Mouse (Mus musculus): ENCODE measurements around the gene Cwh43. TPM values are rescaled to one million over a fixed set of nuclear protein-coding genes. Genes with fewer than 3 reads are reported as not detected.
"Not testable (repeated sequence)": the region's sequence is repeated elsewhere in the genome, so short reads cannot be mapped to it uniquely, and the experiment has no call there.

Cwh43 gene
- polyA plus RNA-seq, 1 experiment from 2014 or later, result 0.09 TPM

- no peak for ATAC-seq (ENCODE audit: low FRiP score, low TSS enrichment)
- H3K9ac ChIP-seq (ENCODE audit: low read depth, low read length), result no peak overlapping the region
- no peaks in the 10 kb centered on the region for H3K27me3 ChIP-seq (ENCODE audit: control insufficient read depth, insufficient read depth, low read length)
- no peaks in the 10 kb centered on the region for H3K36me3 ChIP-seq (ENCODE audit: control insufficient read depth, insufficient read depth, low read length)
- no peak overlapping the region for H3K4me3 ChIP-seq (ENCODE audit: low read length)
- no peak overlapping the region for H3K4me2 ChIP-seq (replicated peaks; ENCODE audit: low read depth, low read length)
- H3K27ac ChIP-seq (ENCODE audit: low read depth, low read length), result no peak overlapping the region
- no peaks in the 10 kb centered on the region for H3K4me1 ChIP-seq (ENCODE audit: control insufficient read depth, insufficient read depth, low read length)
- WGBS, result 90% methylated on average over 7 of the region's 7 CpGs
- H3K9me3 ChIP-seq (ENCODE audit: control insufficient read depth, low read length), result no peaks in the 10 kb centered on the region
Observed at GRCm38 (mm10) chr5:73481401-73481800, 75.5 kb downstream of the Cwh43 start.

- not testable (repeated sequence) for ATAC-seq (ENCODE audit: low FRiP score, low TSS enrichment); H3K36me3 ChIP-seq (ENCODE audit: control insufficient read depth, insufficient read depth, low read length)
- WGBS, result 90% methylated on average over 1 of the region's 1 CpGs
Observed at GRCm38 (mm10) chr5:73482381-73482780, 76.5 kb downstream of the Cwh43 start.

GRCm38 (mm10) chr5:73484016-73484615, 78.2 kb downstream of the Cwh43 start:
- Histone ChIP-seq H3K27ac (ENCODE audit: low read depth, low read length) (no peak overlapping the region), H3K9ac (ENCODE audit: low read depth, low read length) (no peak overlapping the region), H3K27me3 (ENCODE audit: control insufficient read depth, insufficient read depth, low read length) (no peaks in the 10 kb centered on the region), H3K36me3 (ENCODE audit: control insufficient read depth, insufficient read depth, low read length) (no peaks in the 10 kb centered on the region), H3K4me1 (ENCODE audit: control insufficient read depth, insufficient read depth, low read length) (no peaks in the 10 kb centered on the region), H3K4me3 (ENCODE audit: low read length) (no peak overlapping the region), H3K9me3 (ENCODE audit: control insufficient read depth, low read length) (no peaks in the 10 kb centered on the region), H3K4me2 (replicated peaks; ENCODE audit: low read depth, low read length) (no peak overlapping the region)
- ATAC-seq (ENCODE audit: low FRiP score, low TSS enrichment), result no peak
- WGBS, result 85% methylated on average over 5 of the region's 5 CpGs

More at GRCm38 (mm10) chr5:73482381-73482780, 76.5 kb downstream of the Cwh43 start:
- H3K4me2 ChIP-seq (replicated peaks; ENCODE audit: low read depth, low read length); H3K9me3 ChIP-seq (ENCODE audit: control insufficient read depth, low read length); H3K27me3 ChIP-seq (ENCODE audit: control insufficient read depth, insufficient read depth, low read length); H3K4me3 ChIP-seq (ENCODE audit: low read length); H3K27ac ChIP-seq (ENCODE audit: low read depth, low read length); H3K9ac ChIP-seq (ENCODE audit: low read depth, low read length); H3K4me1 ChIP-seq (ENCODE audit: control insufficient read depth, insufficient read depth, low read length): not testable (repeated sequence)

GRCm38 (mm10) chr5:73486451-73486850, 80.6 kb downstream of the Cwh43 start:
- Histone ChIP-seq H3K4me1 (ENCODE audit: control insufficient read depth, insufficient read depth, low read length) (no peaks in the 10 kb centered on the region), H3K4me3 (ENCODE audit: low read length) (no peak overlapping the region), H3K27me3 (ENCODE audit: control insufficient read depth, insufficient read depth, low read length) (no peaks in the 10 kb centered on the region), H3K4me2 (replicated peaks; ENCODE audit: low read depth, low read length) (no peak overlapping the region), H3K36me3 (ENCODE audit: control insufficient read depth, insufficient read depth, low read length) (no peaks in the 10 kb centered on the region), H3K9me3 (ENCODE audit: control insufficient read depth, low read length) (no peaks in the 10 kb centered on the region), H3K27ac (ENCODE audit: low read depth, low read length) (no peak overlapping the region), H3K9ac (ENCODE audit: low read depth, low read length) (no peak overlapping the region)
- WGBS, result 54% methylated on average over 4 of the region's 4 CpGs
- ATAC-seq (ENCODE audit: low FRiP score, low TSS enrichment), result no peak

- peak overlapping the region; percentile 76; the same call in 1 of the 2 replicates for H3K27ac ChIP-seq (ENCODE audit: low read depth, low read length)
- 5% methylated on average over 14 of the region's 14 CpGs for WGBS
- H3K4me3 ChIP-seq (ENCODE audit: low read length), result peak overlapping the region; percentile 88
- no peaks in the 10 kb centered on the region for H3K36me3 ChIP-seq (ENCODE audit: control insufficient read depth, insufficient read depth, low read length)
- no peaks in the 10 kb centered on the region for H3K9me3 ChIP-seq (ENCODE audit: control insufficient read depth, low read length)
- H3K27me3 ChIP-seq (ENCODE audit: control insufficient read depth, insufficient read depth, low read length), result no peaks in the 10 kb centered on the region
- ATAC-seq (ENCODE audit: low FRiP score, low TSS enrichment), result no peak
- H3K9ac ChIP-seq (ENCODE audit: low read depth, low read length), result peak overlapping the region; percentile 69
- peak overlapping the region; percentile 87 for H3K4me2 ChIP-seq (replicated peaks; ENCODE audit: low read depth, low read length)
- peaks cover 3% of the 10 kb centered on the region; the same call in 1 of the 2 replicates for H3K4me1 ChIP-seq (ENCODE audit: control insufficient read depth, insufficient read depth, low read length)
Observed at GRCm38 (mm10) chr5:73489915-73490314, 84.0 kb downstream of the Cwh43 start.

GRCm38 (mm10) chr5:73490596-73491073, 84.8 kb downstream of the Cwh43 start:
- Histone ChIP-seq H3K9ac (ENCODE audit: low read depth, low read length) (peak overlapping the region; percentile 72), H3K27me3 (ENCODE audit: control insufficient read depth, insufficient read depth, low read length) (no peaks in the 10 kb centered on the region), H3K4me3 (ENCODE audit: low read length) (peak overlapping the region; percentile 88), H3K36me3 (ENCODE audit: control insufficient read depth, insufficient read depth, low read length) (no peaks in the 10 kb centered on the region), H3K4me1 (ENCODE audit: control insufficient read depth, insufficient read depth, low read length) (peaks cover 3% of the 10 kb centered on the region; the same call in 1 of the 2 replicates), H3K27ac (ENCODE audit: low read depth, low read length) (peak overlapping the region; percentile 94; the same call in 1 of the 2 replicates), H3K4me2 (replicated peaks; ENCODE audit: low read depth, low read length) (peak overlapping the region; percentile 95), H3K9me3 (ENCODE audit: control insufficient read depth, low read length) (no peaks in the 10 kb centered on the region)
- under 1% methylated on average over 37 of the region's 37 CpGs for WGBS
- ATAC-seq (ENCODE audit: low FRiP score, low TSS enrichment), result peak; percentile 98

- H3K36me3 ChIP-seq (ENCODE audit: control insufficient read depth, insufficient read depth, low read length), result no peaks in the 10 kb centered on the region
- ATAC-seq (ENCODE audit: low FRiP score, low TSS enrichment), result peak; percentile 51
- WGBS, result under 1% methylated on average over 67 of the region's 70 CpGs
Observed at GRCm38 (mm10) chr5:73491074-73491836, 85.4 kb downstream of the Cwh43 start.

GRCm38 (mm10) chr5:73491837-73492720, 86.2 kb downstream of the Cwh43 start:
- H3K9me3 ChIP-seq (ENCODE audit: control insufficient read depth, low read length), result no peaks in the 10 kb centered on the region
- H3K4me3 ChIP-seq (ENCODE audit: low read length), result peak overlapping the region; percentile 88
- no peaks in the 10 kb centered on the region for H3K36me3 ChIP-seq (ENCODE audit: control insufficient read depth, insufficient read depth, low read length)
- H3K9ac ChIP-seq (ENCODE audit: low read depth, low read length), result peak overlapping the region; percentile 72
- peaks cover 3% of the 10 kb centered on the region; the same call in 1 of the 2 replicates for H3K4me1 ChIP-seq (ENCODE audit: control insufficient read depth, insufficient read depth, low read length)
- H3K4me2 ChIP-seq (replicated peaks; ENCODE audit: low read depth, low read length), result peak overlapping the region; percentile 95
- 0% methylated on average over 58 of the region's 59 CpGs for WGBS
- no peaks in the 10 kb centered on the region for H3K27me3 ChIP-seq (ENCODE audit: control insufficient read depth, insufficient read depth, low read length)
- peak; percentile 63 for ATAC-seq (ENCODE audit: low FRiP score, low TSS enrichment)
- H3K27ac ChIP-seq (ENCODE audit: low read depth, low read length), result peak overlapping the region; percentile 94; the same call in 1 of the 2 replicates

More at GRCm38 (mm10) chr5:73491074-73491836, 85.4 kb downstream of the Cwh43 start:
- Histone ChIP-seq H3K27ac (ENCODE audit: low read depth, low read length) (peak overlapping the region; percentile 94), H3K4me1 (ENCODE audit: control insufficient read depth, insufficient read depth, low read length) (peaks cover 3% of the 10 kb centered on the region; the same call in 1 of the 2 replicates), H3K9ac (ENCODE audit: low read depth, low read length) (peak overlapping the region; percentile 72), H3K4me3 (ENCODE audit: low read length) (peak overlapping the region; percentile 88), H3K27me3 (ENCODE audit: control insufficient read depth, insufficient read depth, low read length) (no peaks in the 10 kb centered on the region), H3K4me2 (replicated peaks; ENCODE audit: low read depth, low read length) (peak overlapping the region; percentile 95), H3K9me3 (ENCODE audit: control insufficient read depth, low read length) (no peaks in the 10 kb centered on the region)

Data from kidney, embryonic 14.5 days (tissue).